Mouse (Mus musculus) kidney, adult 2 months (tissue): ENCODE data around the gene Riox1. TPM values are rescaled to one million over a fixed set of nuclear protein-coding genes. Genes with fewer than 3 reads are reported as not detected.

Experiments
- DNase-seq: peaks from one replicate; pipeline ENCODE4 v3.0.0; 2021
- H3K27ac ChIP-seq: fragments of 200-500 bp; 2 replicates; pipeline ENCODE4 v1.5.1; 2012; ENCODE audit warnings: low read depth, low read length, control low read depth, inconsistent platforms; ENCODE audit not compliant: insufficient read depth
- H3K27me3 ChIP-seq: fragments of 200-500 bp; replicated peaks from 2 replicates; pipeline ENCODE4 v1.6.1; 2012; ENCODE audit warnings: mild to moderate bottlenecking, moderate library complexity, low read length, inconsistent platforms; ENCODE audit not compliant: control insufficient read depth, insufficient read depth
- H3K36me3 ChIP-seq: fragments of 200-500 bp; 2 replicates; pipeline ENCODE4 v1.6.1; 2012; ENCODE audit warnings: mild to moderate bottlenecking, moderate library complexity, low read length, inconsistent platforms; ENCODE audit not compliant: control insufficient read depth, insufficient read depth
- H3K4me1 ChIP-seq: fragments of 200-500 bp; 2 replicates; pipeline ENCODE4 v1.6.1; 2011; ENCODE audit warnings: low read length; ENCODE audit not compliant: control insufficient read depth, insufficient read depth
- H3K4me3 ChIP-seq: fragments of 200-500 bp; 2 replicates; pipeline ENCODE4 v1.5.1; 2011; ENCODE audit warnings: mild to moderate bottlenecking, low read depth, low read length, control low read depth; ENCODE audit not compliant: insufficient read depth
- CTCF ChIP-seq: fragments of 200-500 bp; conservative IDR thresholded peaks from 2 replicates; pipeline ENCODE4 v1.5.1; 2011; ENCODE audit warnings: low read depth, mild to moderate bottlenecking, control low read depth, low read length, moderate library complexity, mixed read lengths; ENCODE audit not compliant: insufficient read depth, insufficient read length
- POLR2A ChIP-seq: fragments of 200-500 bp; IDR thresholded peaks from one replicate; pipeline ENCODE4 v1.6.1; 2011; ENCODE audit warnings: low read depth, low read length, control low read depth
- WGBS: fragments of 180-500 bp; shearing (Covaris S2); methylation state at CpG from one replicate; pipeline ENCODE4 v1.1.7; 2018; 5-methylcytosine and 5-hydroxymethylcytosine counted together
- polyA plus RNA-seq: library from polyadenylated mRNA; depleted of rRNA; stranded (reverse); fragments of >200 nt; gene quantifications from 2 replicates; pipeline ENCODE4 v1.2.3, GENCODE M21; 2012; rRNA removed

The Riox1 gene
- 5.7 and 7.4 TPM in 2 replicates for polyA plus RNA-seq

DNA sequence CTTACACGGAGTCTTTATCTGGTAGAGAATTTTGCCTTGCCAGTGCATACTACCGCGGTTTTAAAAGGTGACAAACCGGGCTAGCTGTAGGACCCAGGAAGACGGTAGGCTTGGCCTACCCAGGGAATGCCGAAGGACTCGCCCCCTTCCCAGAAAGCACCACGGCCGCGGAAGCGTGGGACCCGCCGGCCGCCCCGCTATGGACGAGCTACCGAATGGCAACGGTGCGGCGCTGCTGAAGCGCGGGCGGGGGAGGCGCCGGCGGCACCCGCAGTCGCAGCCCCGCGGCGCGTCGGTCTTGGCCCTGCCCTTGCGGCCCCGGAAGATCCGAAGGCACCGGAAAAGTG, at the start of gene Riox1:
TSS of gene Riox1 (plus strand) at position 116 of the 347 bp plus-strand sequence.
- peaks cover 9% of the 10 kb centered on the region; the same call in 1 of the 2 replicates for H3K4me1 ChIP-seq
- H3K4me3 ChIP-seq, result peak within 1 kb of the TSS; percentile 81

DNA sequence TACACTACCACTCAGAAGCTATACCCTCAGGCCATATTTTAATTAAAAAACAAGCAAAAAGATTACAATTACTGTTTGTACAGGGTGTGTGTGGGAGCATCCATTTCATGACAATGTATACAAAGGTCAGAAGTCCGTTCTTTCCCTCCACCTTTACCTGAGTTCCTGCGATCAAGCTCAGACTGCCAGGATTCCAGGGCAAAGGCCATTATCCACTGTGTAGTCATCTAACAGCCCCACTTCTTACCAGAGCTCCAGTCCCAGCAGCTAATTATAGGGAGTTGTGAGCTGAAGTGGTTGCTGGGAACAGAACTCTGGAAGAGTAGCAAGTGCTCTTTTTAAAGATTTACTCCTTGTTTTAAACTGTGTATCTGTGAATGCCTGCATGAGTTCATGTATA, 40.0 kb upstream of the Riox1 start:
- Histone ChIP-seq H3K36me3 (no peaks in the 10 kb centered on the region), H3K27me3 (no peaks in the 10 kb centered on the region), H3K4me1 (peaks cover 15% of the 10 kb centered on the region), H3K27ac (no peak overlapping the region), H3K4me3 (no peak overlapping the region)
- peak; percentile 56 for DNase-seq
- 41% methylated on average over 2 of the region's 2 CpGs for WGBS
- TF ChIP-seq CTCF, result no peak
- no peak for TF ChIP-seq POLR2A

More for the DNA sequence above, at the start of gene Riox1:
- Histone ChIP-seq H3K27ac (peak within 1 kb of the TSS; percentile 71), H3K27me3 (no peaks in the 10 kb centered on the region), H3K36me3 (no peaks in the 10 kb centered on the region)
- TF ChIP-seq CTCF (no peak), POLR2A (no peak)
- under 1% methylated on average over 37 of the region's 37 CpGs for WGBS
- peak; percentile 91 for DNase-seq

DNA sequence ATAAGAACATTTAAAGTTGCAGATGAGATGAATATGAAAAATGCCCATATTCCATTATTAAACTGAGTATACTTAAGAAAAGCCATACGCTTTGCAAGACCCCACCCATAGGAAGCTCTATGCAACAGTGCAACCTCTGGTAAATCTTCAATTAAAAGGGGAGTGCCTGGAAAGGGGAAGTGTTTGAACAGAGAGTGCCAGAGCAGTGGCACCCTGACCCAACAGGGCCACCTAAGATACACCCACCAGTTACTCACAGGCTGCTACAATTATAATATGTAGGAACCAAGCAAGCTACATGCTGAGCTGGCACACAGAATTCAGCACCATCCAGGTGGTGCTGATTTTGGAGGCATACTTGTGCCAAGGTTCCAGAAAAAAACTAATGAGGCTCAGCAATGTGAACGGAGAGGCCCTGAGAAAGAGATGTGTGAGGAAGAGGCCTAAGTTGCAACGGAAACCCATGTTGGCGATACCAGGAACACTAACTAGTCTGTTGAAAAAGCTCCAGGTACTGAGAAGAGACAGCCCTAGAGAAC, 36.1 kb upstream of the Riox1 start:
- Histone ChIP-seq H3K27ac (peak overlapping the region; percentile 36; the same call in 1 of the 2 replicates), H3K27me3 (no peaks in the 10 kb centered on the region), H3K4me1 (peaks cover 20% of the 10 kb centered on the region), H3K36me3 (no peaks in the 10 kb centered on the region), H3K4me3 (no peak overlapping the region)
- WGBS, result 73% methylated on average over 4 of the region's 4 CpGs
- no peak for TF ChIP-seq CTCF
- TF ChIP-seq POLR2A, result no peak
- no peak for DNase-seq

DNA sequence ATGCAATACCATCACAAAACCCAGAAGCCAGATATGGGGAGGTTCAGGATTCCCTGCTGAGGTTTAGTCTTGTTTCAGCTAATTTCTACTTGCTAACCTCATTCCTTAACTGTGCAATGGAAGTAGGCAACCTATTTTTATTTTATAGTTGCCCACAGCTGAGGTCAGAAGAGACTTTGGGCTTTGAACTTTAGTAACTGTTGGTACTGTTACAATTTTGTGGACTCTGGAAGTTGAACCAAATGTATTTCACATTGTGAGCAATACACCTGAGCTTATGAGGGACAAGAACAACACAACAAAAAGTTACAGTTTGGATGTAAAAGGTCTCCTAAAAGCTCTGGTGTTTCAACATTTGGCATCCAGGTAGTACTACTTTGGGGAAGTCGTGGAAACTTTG, 35.6 kb upstream of the Riox1 start:
- Histone ChIP-seq H3K4me3 (no peak overlapping the region), H3K27ac (peak overlapping the region; percentile 46; the same call in 1 of the 2 replicates), H3K36me3 (no peaks in the 10 kb centered on the region), H3K4me1 (peaks cover 22% of the 10 kb centered on the region), H3K27me3 (no peaks in the 10 kb centered on the region)
- WGBS, result 56% methylated on average over 1 of the region's 1 CpGs
- DNase-seq, result peak; percentile 54
- no peak for TF ChIP-seq CTCF
- TF ChIP-seq POLR2A, result no peak

DNA sequence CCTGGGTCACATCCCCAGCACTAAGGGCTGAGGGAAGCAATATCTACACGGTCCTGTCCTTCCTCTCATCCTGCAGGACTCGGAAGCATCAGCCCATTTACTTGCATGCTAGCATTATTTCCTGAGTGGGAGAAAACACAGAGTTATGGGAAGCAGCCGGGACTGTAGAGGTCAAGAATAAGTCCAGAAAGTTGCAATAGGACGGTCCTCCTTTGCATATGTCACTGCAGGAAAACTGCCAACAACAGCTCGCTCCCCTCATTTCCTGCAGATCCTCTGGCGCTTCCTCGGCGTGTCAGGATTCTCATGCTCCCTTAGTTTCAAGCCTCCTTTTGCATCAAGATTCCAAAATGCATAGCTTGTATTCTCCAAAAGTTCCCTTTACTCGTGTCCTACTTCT, 33.5 kb upstream of the Riox1 start:
- Histone ChIP-seq H3K27me3 (no peaks in the 10 kb centered on the region), H3K4me3 (no peak overlapping the region), H3K36me3 (no peaks in the 10 kb centered on the region), H3K4me1 (peaks cover 20% of the 10 kb centered on the region), H3K27ac (no peak overlapping the region)
- 53% methylated on average over 9 of the region's 9 CpGs for WGBS
- peak; percentile 52 for DNase-seq
- TF ChIP-seq CTCF (no peak), POLR2A (no peak)

DNA sequence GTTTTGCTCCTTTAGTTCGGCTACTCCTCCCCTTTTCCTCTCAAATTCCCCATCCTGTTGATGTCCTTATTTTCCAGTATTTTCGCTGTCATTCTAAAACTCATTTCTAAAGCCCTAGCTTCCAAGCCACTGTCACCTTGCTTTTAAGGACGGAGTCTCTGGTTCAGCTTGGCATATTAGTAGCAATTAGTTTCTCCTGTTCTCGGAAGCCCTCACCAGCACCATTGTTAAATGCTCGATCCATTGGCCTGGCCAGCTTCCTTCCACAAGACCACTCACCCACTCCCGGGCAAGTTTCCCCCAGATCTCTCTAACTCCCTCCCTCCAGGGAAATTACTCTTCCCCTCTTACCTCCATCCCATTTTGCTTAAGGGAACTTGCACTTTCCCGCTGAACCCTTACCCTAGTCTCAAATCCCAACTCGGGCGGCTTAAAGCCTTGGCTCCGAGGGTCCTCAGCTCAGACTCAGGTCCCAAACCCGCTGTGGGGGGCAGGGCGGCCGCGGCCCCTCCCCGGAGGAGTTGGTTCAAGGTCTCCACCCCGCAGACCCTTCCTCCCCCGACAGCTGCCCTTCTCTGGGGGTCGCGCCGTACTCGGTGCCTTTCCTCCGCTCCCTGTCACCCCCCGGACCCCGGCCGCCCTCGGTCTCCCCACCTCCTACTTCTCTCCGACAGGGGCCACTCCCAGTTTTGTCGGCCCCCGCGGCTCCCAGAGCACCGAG, 29.5 kb upstream of the Riox1 start:
- Histone ChIP-seq H3K36me3 (no peaks in the 10 kb centered on the region), H3K4me1 (peaks cover 18% of the 10 kb centered on the region), H3K27me3 (no peaks in the 10 kb centered on the region), H3K4me3 (peak overlapping the region; percentile 67), H3K27ac (peak overlapping the region; percentile 80)
- WGBS, result 2% methylated on average over 31 of the region's 31 CpGs
- no peak for DNase-seq
- TF ChIP-seq CTCF, result no peak
- no peak for TF ChIP-seq POLR2A

DNA sequence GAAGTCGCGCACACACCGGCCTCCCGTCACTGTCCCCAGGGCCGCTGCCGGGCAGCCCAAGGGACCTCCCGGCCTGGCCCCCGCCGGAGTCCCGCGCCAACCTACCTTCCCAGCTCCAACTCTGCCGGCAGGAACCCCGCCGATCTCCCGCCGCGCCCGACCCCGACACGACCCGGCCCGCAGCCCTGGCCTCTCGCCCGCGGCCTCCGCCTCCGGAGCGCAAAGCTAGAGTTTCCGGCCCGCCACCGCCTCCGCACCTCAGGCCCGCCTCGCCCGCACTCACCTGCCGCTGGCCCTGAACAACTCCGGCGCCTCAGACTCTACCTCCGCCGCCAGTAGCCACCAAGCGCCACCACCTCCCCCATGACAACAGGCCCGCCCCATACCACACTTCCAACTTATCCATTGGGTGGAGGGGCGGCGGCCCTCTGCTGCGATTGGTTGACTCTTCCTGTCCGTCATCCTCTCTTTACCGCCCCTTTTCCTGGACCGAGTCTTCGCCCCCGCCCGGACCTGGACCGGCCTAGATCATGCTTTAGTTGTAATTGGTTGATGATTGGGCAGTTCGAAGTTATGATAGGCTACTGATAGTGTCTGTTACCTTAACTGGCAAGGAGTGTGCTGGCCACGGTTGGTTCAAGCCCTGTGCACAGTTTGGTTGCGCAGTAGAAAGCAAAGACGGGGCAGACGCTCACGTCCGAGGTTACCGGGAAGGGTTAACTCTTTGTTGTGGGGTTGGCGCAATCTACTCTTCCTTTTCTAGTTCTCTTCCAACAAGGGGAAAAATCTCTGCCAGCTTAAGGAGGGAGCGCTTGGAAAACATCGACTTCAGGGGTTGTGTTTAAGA, 28.6 kb upstream of the Riox1 start, which contains the start of gene Numb:
TSS of gene Numb (minus strand) at position 400 of the 847 bp plus-strand sequence.
- peak within 1 kb of the TSS; percentile 67 for H3K4me3 ChIP-seq
- peaks cover 18% of the 10 kb centered on the region for H3K4me1 ChIP-seq
- TF ChIP-seq CTCF (no peak), POLR2A (peak; percentile 95)
- H3K27ac ChIP-seq, result peak within 1 kb of the TSS; percentile 94
- under 1% methylated on average over 63 of the region's 63 CpGs for WGBS
- no peaks in the 10 kb centered on the region for H3K27me3 ChIP-seq
- DNase-seq, result peak; percentile 100
- H3K36me3 ChIP-seq, result no peaks in the 10 kb centered on the region
